Mouse (Mus musculus) cerebellum, adult 2 months (tissue): ENCODE results near the gene Depdc5.

Experiments
- CTCF ChIP-seq: fragments of 200-500 bp; IDR thresholded peaks from 2 replicates; pipeline ENCODE4 v1.5.1; 2011; ENCODE audit warnings: low read depth, mild to moderate bottlenecking, control low read depth, low read length, moderate library complexity, borderline replicate concordance; ENCODE audit not compliant: insufficient read depth
- POLR2A ChIP-seq: fragments of 200-500 bp; IDR thresholded peaks from 2 replicates; pipeline ENCODE4 v1.6.1; 2011; ENCODE audit warnings: low read length, control low read depth, borderline replicate concordance; ENCODE audit not compliant: insufficient read depth

DNA sequence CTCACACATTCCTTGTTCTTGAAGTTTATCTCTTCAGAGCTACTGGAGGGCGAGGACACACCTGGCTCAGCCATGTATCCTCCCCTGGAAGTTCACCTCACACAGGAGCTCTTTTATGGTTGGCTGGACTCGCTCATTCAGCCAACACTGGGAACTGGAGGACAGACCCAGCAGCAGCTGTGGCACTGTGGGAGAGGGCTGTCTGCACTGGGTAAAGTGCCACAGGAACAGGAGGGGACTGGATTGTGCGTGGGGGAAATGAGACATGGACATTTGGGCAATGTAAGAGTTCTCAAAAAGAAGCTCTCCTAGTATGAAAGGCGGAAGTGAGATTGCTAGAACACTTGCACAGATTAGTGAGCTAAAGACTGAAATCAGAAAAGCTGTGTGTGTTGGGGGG, 132.3 kb downstream of the Depdc5 start:
- TF ChIP-seq POLR2A, result no peak
- no peak for TF ChIP-seq CTCF
